8 mouse cellular contexts compared by ENCODE assay signal in the genomic region with DNA sequence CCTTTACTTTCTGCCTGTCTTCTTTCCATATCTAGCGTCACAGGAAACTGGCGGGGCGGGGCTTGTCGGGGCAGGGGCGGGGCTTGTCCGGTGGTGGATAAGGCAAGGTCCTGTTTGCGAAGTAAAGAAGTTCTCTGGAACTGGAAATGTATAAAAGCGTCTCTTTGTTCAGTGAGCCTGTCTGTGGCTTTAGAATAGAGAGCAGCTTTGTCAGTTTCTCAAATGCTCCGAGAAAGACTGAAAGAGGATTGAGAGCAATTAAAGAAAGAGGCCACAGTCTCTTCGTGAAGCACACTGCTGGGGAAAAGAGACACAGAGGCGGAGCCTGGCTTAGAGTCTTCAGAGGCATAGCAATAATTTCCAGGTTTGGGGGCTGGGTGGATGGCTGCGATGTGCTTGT. TPM values are rescaled to one million over a fixed set of nuclear protein-coding genes. Genes with fewer than 3 reads are reported as not detected.
DNase-seq lines count a peak whose midpoint lies in the region; ATAC-seq and TF ChIP-seq lines count a peak whose summit lies in the region.

No protein-coding gene starts in this region.

- H3K4me3 ChIP-seq in layer of hippocampus, adult 2 months = peak overlapping the region; percentile 21
- H3K4me3 ChIP-seq in G1E (ENCODE audit: low read depth, low read length) = peak overlapping the region; percentile 35; the same call in 1 of the 2 replicates
- no peak overlapping the region for H3K4me3 ChIP-seq in embryonic facial prominence, embryonic 11.5 days (ENCODE audit: low read depth, low read length)

- peaks cover 25% of the 10 kb centered on the region for H3K27me3 ChIP-seq in G1E (ENCODE audit: insufficient read depth, low read length)
- no peaks in the 10 kb centered on the region for H3K27me3 ChIP-seq in embryonic facial prominence, embryonic 11.5 days (ENCODE audit: control insufficient read depth, insufficient read depth, low read length)

- WGBS in embryonic facial prominence, embryonic 11.5 days = 18% methylated on average over 12 of the region's 12 CpGs

- peak overlapping the region; percentile 65 for H3K27ac ChIP-seq in layer of hippocampus, adult 2 months
- H3K27ac ChIP-seq in embryonic facial prominence, embryonic 11.5 days (replicated peaks; ENCODE audit: low read depth, low read length) = no peak overlapping the region

- no peak overlapping the region for H3K9ac ChIP-seq in embryonic facial prominence, embryonic 11.5 days (replicated peaks; ENCODE audit: low read length)

- peaks cover 20% of the 10 kb centered on the region for H3K4me1 ChIP-seq in G1E (ENCODE audit: insufficient read depth, low read depth, low read length)
- no peaks in the 10 kb centered on the region for H3K4me1 ChIP-seq in embryonic facial prominence, embryonic 11.5 days (ENCODE audit: control insufficient read depth, insufficient read depth, low read length)

- no peaks in the 10 kb centered on the region for H3K9me3 ChIP-seq in G1E (replicated peaks)
- no peaks in the 10 kb centered on the region for H3K9me3 ChIP-seq in embryonic facial prominence, embryonic 11.5 days (replicated peaks; ENCODE audit: control insufficient read depth, low read length)

- H3K4me2 ChIP-seq in embryonic facial prominence, embryonic 11.5 days (ENCODE audit: low read depth, low read length) = no peak overlapping the region

- no peak for ATAC-seq in G1E (ENCODE audit: extremely low read depth, insufficient number of reproducible peaks, low FRiP score, poor library complexity, severe bottlenecking)
- no peak for ATAC-seq in embryonic facial prominence, embryonic 11.5 days (replicated peaks; ENCODE audit: insufficient number of reproducible peaks, low FRiP score, low TSS enrichment, low read depth)
- no peak for ATAC-seq in inflammation-experienced regulatory T-cells, adult 6 months

- H3K36me3 ChIP-seq in G1E (replicated peaks) = no peaks in the 10 kb centered on the region
- H3K36me3 ChIP-seq in embryonic facial prominence, embryonic 11.5 days (replicated peaks; ENCODE audit: control insufficient read depth, insufficient read depth, low read depth, low read length) = no peaks in the 10 kb centered on the region

- DNase-seq in layer of hippocampus, adult 2 months (ENCODE audit: low spot score in 2 of 2) = no peak
- DNase-seq in layer of hippocampus, adult 9-10 months (ENCODE audit: low spot score) = no peak
- DNase-seq in G1E (ENCODE audit: low spot score) = peak; percentile 64
- DNase-seq in embryonic facial prominence, embryonic 11.5 days (ENCODE audit: low spot score) = peak; percentile 39
- DNase-seq in kidney, postnatal 14 days = peak; percentile 29
- peak; percentile 30 to 35 for DNase-seq in natural killer cell, adult 2 months (ENCODE audit: low spot score in 2 of 2)
- DNase-seq in gastrocnemius, postnatal 10 days = no peak

- TF ChIP-seq CTCF in layer of hippocampus, adult 2 months (conservative IDR thresholded peaks at IDR 0.05) = no peak
- TF ChIP-seq CTCF in G1E (IDR thresholded peaks at IDR 0.05; ENCODE audit: low read depth, low read length) = no peak

RNA-seq across cellular contexts. Expression of gene Ints14, which starts 4.4 kb away (rescaled TPM):
- total RNA-seq in layer of hippocampus, adult 2 months (2021) = 10 to 100 TPM; 19.9 to 20.2 TPM
- 46.3 and 50.1 TPM in 2 replicates for total RNA-seq in G1E (2014; fragmentation: Nextera tagmentation)
- total RNA-seq in G1E (2017) = 42.0 and 43.2 TPM in 2 replicates
- 36.4 and 42.7 TPM in 2 replicates for polyA plus RNA-seq in G1E (2012)
- polyA plus RNA-seq in embryonic facial prominence, embryonic 11.5 days (2014; fragmentation: Nextera tagmentation; extraction: Ambion mirVana) = 77.2 and 80.5 TPM in 2 replicates
- 10 to 100 TPM; 34.8 to 38.2 (median 36.5) TPM for polyA plus RNA-seq in inflammation-experienced regulatory T-cells, adult 6 months (2017; shearing (Covaris generic))
- 10 to 100 TPM; 22.1 to 23.9 TPM for total RNA-seq in gastrocnemius, postnatal 10 days (2021)

RNA-seq across cellular contexts. Expression of gene Slc24a1, which starts 4.9 kb away (rescaled TPM):
- under 1 TPM in 1 of 2 experiments, not detected in 1; 0.10 TPM for total RNA-seq in layer of hippocampus, adult 2 months (2021)
- total RNA-seq in G1E (2014; fragmentation: Nextera tagmentation) = not detected in 2 replicates
- total RNA-seq in G1E (2017) = 0.05 and 0.06 TPM in 2 replicates
- polyA plus RNA-seq in G1E (2012) = not detected in 2 replicates
- polyA plus RNA-seq in embryonic facial prominence, embryonic 11.5 days (2014; fragmentation: Nextera tagmentation; extraction: Ambion mirVana) = not detected in 2 replicates
- under 1 TPM; 0.07 to 0.20 (median 0.17) TPM for polyA plus RNA-seq in inflammation-experienced regulatory T-cells, adult 6 months (2017; shearing (Covaris generic))
- not detected for total RNA-seq in gastrocnemius, postnatal 10 days (2021)

Comparison
In these comparisons a context has a peak if more than half of its experiments do, and no peak if none do; other contexts are left out.
1. DNase-seq: peak in G1E (single experiment), embryonic facial prominence, embryonic 11.5 days (single experiment), kidney, postnatal 14 days (single experiment) and natural killer cell, adult 2 months (2 of 2); none in layer of hippocampus, adult 2 months (0 of 2), layer of hippocampus, adult 9-10 months (single experiment) and gastrocnemius, postnatal 10 days (single experiment).